Mouse (Mus musculus) T-helper 17 cell (primary cell): ENCODE results near the gene Stradb.

Source experiments
- in situ Hi-C, 2 experiments: fragments of 300-600 bp; cut with MboI, MseI; formaldehyde crosslinking; loops; 1 replicate in 1 of 2; 2 replicates in 1 of 2; pipeline ENCODE4 v1.15.1; 2025; ENCODE audit warnings: high pct_unique_total_duplicates in 2 of 2

The Stradb gene

DNA sequence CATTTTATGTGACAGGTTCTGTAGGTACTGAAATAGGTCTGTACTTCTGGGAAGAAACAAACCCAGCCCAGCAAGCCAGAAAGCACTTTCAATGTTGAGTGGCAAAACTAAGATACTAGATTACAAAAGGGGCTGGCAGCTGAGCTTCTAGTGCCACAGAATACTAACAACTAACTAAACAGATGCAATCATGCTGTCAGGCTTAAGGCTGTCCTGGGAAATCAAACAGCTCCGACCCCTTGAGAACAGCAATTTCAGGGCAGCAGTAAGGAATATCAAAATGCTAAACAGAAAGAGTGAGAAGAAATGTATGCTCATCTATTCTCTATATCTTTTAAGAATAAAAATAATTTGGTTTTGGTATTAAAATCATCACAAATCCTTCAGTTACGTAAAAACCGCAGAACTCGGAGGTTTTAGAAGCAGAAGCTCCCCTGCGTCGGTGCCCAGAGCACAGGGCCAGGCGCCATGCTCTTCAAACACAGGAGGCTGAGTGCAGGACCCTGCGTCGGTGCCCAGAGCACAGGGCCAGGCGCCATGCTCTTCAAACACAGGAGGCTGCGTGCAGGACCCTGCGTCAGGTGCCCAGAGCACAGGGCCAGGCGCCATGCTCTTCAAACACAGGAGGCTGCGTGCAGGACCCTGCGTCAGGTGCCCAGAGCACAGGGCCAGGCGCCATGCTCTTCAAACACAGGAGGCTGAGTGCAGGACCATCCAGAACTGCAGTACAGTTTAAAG is 14.4 kb upstream of the Stradb start:
- in situ Hi-C loops = loop anchor here in 1 of 2 experiments (25.0 kb wide), 1 partner anchor 997 kb away; no protein-coding TSS in a partner anchor

DNA sequence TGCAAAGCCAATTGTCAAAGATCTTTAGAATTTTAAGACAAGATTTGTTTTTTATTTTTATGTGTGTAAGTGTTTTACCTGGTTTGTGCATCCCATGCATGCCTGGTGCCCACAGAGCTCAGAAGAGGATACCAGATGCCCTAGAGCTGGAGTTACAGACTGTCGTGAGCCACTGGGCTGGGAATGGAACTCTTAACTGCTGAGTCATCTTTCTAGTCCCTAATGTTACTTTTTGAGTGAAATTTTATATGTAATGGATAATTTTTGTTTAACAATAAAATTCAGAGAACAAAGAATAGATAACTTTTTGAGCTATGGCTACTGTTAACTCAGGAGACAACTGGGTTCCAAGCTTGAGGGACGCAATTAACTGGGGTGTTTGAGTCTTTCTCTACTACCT is 13.6 kb upstream of the Stradb start:
- in situ Hi-C loops = loop anchor here in 1 of 2 experiments (25.0 kb wide), 1 partner anchor 997 kb away; no protein-coding TSS in a partner anchor

DNA sequence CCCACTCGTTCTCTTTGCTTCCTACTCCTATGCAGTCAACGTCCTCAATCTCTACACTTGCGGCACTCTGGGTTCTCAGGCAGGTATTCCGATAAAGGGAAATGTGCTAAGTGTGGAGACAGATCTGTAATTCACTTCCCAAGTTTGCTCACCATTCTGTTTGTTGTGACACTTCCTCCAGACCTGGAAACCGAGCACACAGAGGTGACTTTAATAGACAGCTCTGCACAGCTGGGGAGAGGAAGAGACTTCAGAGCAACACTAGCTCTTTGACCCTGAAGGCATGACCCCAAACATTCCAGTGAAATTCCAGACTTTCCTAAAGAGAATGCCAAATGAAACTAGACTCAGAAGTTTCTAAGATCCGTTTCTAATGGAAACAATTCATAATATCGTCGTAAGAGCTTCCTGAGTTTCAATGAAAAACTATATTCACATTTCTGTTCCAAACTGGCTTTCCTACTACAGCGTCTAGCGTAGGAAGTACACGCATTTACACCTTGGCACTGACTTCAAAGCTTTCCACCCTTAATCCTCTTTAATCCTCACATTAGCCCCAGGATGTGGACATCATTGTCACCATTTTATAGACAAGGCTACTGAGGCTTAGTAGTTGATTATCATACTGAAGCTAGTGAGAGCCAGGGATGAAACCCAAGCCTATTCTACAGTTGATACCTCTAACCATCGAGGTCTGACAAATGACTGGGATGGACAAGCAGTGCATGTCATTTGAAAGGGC is 12.0 kb upstream of the Stradb start:
- in situ Hi-C loops = loop anchor here in 1 of 2 experiments (25.0 kb wide), 1 partner anchor 999 kb away; no protein-coding TSS in a partner anchor

DNA sequence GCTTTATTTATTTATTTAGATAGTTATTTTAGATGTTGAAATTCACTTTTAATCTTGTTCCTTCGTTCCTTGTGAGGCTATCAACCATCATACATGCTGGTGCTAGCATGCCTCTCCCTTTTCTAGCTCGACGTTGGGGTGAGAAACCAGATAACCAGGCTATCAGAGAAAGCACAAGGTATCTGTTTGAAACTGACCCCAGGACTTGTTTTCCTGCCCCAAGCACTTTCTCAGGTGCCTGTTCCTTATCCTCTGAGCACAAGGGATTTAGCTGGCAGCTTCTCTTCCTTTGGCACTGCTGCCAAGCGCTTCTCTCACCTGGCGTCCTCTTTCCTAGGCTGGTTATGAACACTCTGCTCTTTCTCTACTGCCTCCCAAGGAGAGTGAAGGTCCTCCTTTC is 10.9 kb upstream of the Stradb start:
- in situ Hi-C loops = loop anchor here in 1 of 2 experiments (25.0 kb wide), 1 partner anchor 1000 kb away; no protein-coding TSS in a partner anchor

DNA sequence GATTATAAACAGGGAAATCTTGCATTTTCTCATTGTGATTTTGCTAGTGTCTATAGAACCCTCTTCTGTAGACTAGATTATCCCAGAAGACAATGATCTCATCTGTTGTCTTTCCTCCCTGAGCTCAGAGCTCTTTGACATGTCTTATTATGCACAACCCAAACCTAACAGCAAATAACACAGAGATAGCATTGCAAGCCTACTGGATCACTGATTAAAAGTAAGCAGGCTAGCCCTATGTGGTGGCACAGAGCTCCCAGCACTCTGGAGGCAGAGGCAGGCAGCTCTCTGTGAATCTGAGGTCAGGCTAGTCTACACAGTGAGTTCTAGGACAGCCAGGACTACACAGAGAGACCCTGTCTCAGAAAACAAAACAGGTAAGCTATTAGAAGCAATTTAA is 10.5 kb upstream of the Stradb start:
- in situ Hi-C loops = loop anchor here in 1 of 2 experiments (25.0 kb wide), 1 partner anchor 1001 kb away; no protein-coding TSS in a partner anchor

DNA sequence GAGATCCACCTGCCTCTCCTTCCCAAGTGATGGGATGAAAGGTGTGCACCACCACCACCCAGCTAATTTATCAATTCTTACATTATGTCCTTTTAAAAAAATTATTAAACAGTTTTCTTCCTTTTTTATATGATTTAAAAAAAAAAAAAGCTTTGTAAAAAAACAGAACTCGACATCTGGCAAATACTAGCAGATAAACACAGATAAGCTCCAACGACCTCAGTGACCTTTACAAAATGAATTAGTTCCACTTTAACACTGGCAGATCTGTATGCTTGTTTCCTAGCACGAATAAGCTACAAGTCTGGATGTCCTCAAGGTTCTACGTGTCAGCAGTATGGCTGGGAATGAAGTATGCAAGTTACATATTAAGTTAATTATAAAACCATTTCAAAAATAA is 5.8 kb upstream of the Stradb start:
- in situ Hi-C loops = loop anchor here in 1 of 2 experiments (25.0 kb wide), 1 partner anchor 1005 kb away; no protein-coding TSS in a partner anchor

DNA sequence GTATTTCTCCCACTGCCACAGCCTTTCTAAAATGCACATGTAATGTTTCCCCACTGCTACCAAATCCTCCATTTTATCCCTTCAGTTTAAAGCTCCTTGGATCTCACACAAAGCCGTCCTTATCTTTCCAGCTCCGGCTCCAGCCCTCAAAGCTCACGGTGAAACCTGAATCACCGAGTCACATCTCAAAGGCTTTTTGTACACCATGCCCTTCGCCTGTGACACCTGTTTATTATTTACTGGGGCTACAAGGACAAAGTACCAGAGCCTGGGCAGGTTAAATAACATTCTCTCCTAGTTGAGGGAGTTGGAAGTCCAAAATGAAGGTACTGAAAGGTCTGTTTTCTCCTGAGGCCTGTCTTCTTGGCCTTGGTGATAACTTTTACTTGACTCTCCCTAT is 3.3 kb upstream of the Stradb start:
- in situ Hi-C loops = loop anchor here in 1 of 2 experiments (25.0 kb wide), 1 partner anchor 1008 kb away; no protein-coding TSS in a partner anchor

DNA sequence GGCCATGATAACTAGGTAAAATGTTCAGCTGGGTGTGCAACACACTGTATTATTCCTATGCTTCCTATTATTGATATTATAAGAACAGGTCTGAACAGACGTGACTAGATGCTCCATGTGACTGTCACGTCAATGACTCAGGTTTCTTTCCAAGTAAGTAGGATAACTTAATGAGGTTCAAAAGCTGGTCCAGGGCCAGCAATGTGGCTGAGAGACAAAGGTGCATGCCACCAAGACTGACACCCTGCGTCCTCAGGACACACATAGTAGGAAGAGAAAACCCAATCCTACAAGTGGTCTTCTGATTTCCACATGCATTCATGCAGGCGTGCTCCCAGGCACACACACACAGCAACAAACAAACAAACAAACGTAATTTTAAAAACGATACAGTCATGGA is 2.2 kb upstream of the Stradb start:
- in situ Hi-C loops = loop anchor here in 1 of 2 experiments (25.0 kb wide), 1 partner anchor 1009 kb away; no protein-coding TSS in a partner anchor

DNA sequence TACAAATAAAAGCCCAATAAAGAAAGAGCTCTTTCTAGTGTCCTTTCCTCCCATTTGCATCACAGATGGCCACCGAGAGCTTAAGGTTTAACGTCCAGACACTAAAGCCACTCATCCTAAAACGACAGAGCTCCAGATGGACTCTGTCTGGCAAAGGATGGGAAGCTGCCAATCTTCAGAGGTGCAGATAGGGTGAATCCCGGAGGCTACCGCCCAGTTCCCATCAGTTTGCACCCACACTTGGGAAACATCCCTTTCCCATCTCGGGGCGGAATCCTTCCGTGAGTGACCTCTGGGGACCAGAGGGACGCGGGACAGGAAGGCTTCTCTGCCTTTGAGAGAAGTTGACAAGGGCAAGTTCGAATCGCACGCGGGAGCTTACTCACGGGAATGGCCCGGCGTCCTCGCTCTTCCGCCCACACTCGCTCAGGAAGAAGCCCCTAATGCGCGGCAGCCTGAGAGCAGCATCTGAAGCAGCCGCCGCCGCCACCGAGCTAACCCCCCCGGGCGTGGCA is 414 bp upstream of the Stradb start:
- in situ Hi-C loops = loop anchor here in 1 of 2 experiments (25.0 kb wide), 1 partner anchor 1011 kb away; no protein-coding TSS in a partner anchor

DNA sequence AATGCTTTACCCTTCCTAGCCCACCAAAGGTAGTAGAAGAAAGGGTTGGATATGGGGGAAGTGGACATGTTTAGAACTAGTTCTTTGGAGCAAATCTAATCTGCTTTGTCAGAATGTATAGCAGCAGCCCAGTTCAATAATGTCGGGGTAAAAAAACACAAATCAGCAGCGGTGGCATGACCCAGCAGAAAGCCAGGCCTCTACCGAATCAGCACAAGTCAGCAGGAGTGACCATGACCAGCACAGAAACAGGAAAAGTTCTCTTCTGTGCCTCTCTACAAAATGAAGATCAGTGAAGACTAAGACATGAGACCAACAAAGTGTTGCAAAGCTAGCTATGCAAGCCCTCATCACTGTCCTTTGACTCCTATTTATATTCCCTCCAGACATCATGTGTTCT is 9.0 kb downstream of the Stradb start:
- in situ Hi-C loops = no loop called here

DNA sequence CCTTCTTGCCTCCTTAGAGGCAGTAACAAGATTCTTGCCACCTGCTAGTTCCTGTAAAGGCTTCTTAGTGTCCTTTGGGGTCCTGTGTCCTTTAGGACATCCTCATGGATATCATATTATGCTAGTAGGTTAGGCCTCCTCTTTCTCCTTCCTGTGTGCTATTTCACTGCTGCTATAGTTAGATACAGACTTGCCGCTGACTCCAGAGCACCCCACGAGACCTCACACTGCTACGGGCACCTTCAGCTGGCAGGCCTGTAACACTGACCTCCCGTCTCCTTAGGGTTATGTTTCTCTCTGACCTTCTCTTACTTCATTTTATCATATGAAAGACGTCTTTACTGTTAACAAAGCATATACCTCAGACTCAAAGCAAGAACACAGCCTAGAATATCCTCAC is 11.3 kb downstream of the Stradb start:
- in situ Hi-C loops = no loop called here

DNA sequence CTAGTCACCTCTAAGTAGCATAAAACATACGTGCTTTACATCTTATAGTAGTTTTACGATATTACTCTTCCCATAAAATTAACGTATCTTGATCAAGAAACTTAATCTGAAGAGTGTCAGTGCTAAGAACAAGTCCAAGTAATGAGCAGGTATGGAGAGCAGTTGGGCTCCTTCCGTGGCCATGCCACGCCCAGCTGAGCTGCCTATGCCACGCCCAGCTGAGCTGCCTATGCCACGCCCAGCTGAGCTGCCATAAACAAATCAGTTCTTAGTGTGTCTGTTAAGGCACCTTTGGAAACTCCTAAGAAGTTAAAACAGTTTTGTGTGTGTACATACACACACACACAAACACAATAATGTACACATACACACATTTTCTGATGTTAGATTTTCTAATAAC is 19.8 kb downstream of the Stradb start:
- in situ Hi-C loops = loop anchor here in 1 of 2 experiments (10.0 kb wide), 1 partner anchor 218 kb away; no protein-coding TSS in a partner anchor

DNA sequence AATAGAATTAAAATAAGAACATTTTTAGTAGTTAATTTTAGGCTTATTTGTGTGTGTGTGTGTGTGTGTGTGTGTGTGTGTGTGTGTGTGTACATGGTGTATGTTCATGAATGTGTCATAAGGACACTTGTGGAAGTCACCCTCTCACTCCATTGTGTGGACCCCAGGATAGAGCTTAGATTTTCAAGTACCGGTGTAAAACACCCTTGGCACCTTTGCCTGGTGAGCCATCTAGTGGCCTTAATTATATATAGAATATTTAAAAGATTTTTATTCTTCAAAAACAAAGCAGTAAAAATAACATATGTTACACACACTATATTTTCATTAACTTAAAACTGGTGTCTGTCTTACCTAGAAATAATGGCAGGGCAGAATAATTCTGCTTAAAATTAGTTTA is 20.4 kb downstream of the Stradb start:
- in situ Hi-C loops = loop anchor here in 1 of 2 experiments (10.0 kb wide), 1 partner anchor 219 kb away; no protein-coding TSS in a partner anchor

DNA sequence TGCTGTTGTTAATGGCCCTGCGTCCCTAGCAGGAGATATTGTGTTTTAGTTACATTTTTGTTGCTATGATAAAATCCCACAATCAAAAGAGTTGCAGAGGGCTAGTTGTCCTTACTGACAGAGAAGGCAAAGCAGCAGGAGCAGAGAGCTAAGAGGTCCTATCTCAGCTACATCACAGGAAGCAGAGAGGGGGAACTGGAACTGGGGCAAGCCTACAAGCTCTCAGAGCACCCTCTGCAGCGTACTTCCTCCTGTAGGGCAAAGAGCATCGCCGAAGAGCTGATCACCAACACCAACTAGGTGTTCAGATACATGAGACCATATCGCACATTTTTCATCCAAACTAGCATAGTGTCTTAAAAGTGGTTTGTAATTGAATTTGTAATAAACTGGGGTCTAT is 22.0 kb downstream of the Stradb start:
- in situ Hi-C loops = loop anchor here in 1 of 2 experiments (10.0 kb wide), 1 partner anchor 221 kb away; no protein-coding TSS in a partner anchor

DNA sequence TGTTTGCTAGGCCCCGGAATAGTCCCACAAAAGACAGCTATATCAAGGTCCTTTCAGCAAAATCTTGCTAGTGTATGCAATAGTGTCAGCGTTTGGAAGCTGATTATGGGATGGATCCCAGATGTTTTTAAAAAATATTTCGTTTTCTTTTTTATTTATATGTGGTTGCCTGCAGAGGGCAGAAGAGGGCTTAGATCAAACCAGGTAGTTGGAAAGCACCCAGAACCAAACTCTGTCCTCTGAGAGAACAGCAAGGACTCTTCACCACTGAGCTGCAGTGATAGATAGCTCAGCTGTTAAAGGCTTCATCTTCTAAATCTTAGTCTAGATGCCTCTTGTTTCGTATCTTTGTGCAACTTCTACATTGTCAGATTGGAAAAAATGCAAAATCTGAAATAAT is 35.9 kb downstream of the Stradb start:
- in situ Hi-C loops = loop anchor here (5.0 to 10.0 kb wide), 4 partner anchors 138 to 1114 kb away; partner anchors contain the start of gene Als2 (in 1 of the 2)

DNA sequence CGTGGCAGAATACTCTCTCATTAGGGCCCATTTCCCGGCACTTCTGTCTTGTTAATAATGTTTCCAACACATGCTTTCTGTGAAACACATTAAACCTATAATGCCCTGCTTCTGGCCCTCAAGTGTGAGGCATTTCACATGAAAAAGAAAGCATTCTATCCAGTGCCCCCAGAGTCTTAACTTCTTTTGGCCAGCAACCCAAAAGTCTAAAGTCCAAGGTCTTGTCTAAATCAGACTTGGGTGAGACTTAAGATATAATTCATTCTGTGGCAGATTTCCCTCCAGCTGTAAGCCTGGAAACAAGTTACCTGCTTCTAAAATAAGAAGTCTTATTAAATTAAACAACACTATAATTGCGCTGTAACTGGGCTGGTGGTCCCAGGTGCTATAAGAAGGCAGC is 48.2 kb downstream of the Stradb start:
- in situ Hi-C loops = no loop called here

DNA sequence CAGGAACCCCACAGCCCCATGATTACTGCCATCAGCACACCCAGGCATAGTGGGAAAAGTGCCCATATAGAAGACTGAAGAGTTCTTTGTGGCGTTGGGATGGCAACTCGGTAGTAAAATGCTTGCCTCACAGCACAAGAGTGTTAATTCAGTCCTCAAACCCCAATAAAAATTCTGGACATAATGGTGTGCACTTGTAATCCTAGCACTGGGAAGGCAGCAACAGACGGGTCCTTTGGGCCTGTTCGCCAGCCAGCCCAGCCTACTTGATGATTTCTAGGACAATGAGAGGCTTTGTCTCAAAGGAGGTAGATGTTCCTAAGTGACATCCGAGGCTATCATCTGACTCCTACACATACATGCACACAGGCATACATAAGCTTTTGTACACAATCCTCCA is 64.4 kb downstream of the Stradb start:
- in situ Hi-C loops = no loop called here
